Mouse (Mus musculus) thymus, adult 2 months (tissue): ENCODE measurements at regions not wholly inside any gene's neighbourhood (a gene's known extent, or its start where the extent isn't known, plus 50 kb on each side); places are given as distances from the start of the nearest gene placed in this dataset.
"Not testable (repeated sequence)": the region's sequence is repeated elsewhere in the genome, so short reads cannot be mapped to it uniquely, and the experiment has no call there.

Experiments
- CTCF ChIP-seq: fragments of 200-500 bp; IDR thresholded peaks from 2 replicates; pipeline ENCODE4 v1.5.1; 2012; ENCODE audit warnings: mild to moderate bottlenecking, control low read depth, low read length, moderate library complexity, borderline replicate concordance; ENCODE audit not compliant: control insufficient read depth, poor library complexity, insufficient read depth; ENCODE audit errors: extremely low read depth
- POLR2A ChIP-seq: fragments of 200-500 bp; IDR thresholded peaks from 2 replicates; pipeline ENCODE4 v1.6.1; 2012; ENCODE audit warnings: mild to moderate bottlenecking, low read length, control low read depth, moderate library complexity; ENCODE audit not compliant: control insufficient read depth, poor library complexity, insufficient read depth; ENCODE audit errors: extremely low read depth

DNA sequence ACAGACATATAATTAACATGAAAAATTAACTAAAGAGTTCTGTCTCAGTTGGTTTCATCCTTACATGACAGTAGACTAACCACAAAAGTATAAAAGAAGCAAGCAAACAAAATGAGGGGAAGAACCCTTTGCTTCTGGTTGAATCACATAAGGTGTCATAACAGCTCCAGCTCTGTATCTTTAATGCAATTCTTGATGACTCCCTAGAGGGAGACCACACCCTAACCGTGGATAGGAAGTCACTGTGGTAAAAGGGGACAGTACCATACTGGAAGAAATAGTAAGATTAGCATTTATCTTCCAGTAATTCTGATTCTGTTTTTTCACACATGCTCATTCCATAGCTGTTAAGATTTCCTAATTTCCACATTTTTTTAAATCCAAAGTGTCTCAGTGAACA is 233.2 kb downstream of the Samd9l start:
- TF ChIP-seq CTCF, POLR2A: not testable (repeated sequence)
